Mouse (Mus musculus) T-cell, adult 2 months (primary cell): ENCODE data around the gene Nsmce4a.
"Not testable (repeated sequence)": the region's sequence is repeated elsewhere in the genome, so short reads cannot be mapped to it uniquely, and the experiment has no call there.

Source experiments
- DNase-seq: peaks from one replicate; pipeline ENCODE4 v3.0.0; 2022; ENCODE audit warnings: low spot score

Gene Nsmce4a

DNA sequence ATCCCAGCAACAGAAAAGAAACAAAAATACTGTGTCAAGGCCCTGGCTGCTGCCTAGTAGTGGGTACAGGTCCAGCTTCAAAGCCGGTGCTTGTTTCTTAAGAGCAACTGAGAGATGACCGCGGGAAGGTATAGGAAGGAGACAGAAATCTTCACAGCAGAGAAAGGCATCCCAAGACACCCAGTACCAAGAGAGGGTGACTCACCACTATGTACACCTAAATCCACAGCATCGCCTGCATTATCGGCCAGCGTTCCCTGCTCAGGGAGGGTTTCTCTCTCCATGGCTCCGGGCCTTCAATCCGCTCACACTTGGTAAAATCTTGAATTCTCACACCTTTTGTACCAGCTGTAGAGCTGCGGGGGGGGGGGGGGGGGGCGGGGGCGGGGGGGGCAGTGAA lies at the start of gene Nsmce4a:
TSS of gene Nsmce4a (minus strand) at position 298 of the 400 bp plus-strand sequence.
- DNase-seq, result no peak

DNA sequence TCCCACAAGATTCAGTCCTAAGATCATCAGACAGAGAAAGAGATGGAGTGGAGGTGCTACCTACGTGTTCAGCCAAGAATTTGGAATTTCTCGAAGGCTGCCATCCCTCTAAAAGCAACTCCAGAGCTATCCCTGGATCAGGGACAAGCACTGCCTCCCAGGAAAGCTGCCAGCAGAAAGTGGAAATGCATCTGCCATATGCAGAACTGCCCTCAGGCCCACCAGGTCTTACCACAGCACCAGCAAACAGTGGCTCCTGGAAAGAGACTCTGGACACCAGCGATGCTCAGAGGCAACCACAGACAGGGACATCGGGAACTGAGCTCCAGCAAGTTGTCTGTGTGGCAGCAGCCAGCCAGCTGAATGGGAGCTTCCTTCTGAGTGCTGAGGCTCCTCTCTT lies 49.4 kb upstream of the Nsmce4a start:
- no peak for DNase-seq

DNA sequence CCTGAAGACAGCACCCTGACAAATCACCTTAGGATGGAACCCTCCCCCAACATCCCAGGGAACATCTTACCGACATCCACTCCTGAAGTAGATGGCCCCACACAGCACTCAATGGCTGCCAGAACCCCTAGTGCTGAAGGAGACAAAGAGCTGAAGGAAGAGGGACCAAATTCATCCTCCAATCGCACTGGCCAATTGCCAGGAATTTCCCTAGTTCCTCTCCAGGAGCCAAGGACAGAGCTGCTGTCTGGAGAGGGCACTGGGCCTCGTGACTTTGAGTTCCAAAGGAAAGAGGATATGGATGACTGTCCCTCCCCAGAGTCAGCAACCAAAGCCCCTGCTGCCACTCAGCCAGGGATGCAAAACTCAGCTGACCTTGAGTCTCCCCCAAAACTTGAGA lies 49.0 kb upstream of the Nsmce4a start:
- no peak for DNase-seq

DNA sequence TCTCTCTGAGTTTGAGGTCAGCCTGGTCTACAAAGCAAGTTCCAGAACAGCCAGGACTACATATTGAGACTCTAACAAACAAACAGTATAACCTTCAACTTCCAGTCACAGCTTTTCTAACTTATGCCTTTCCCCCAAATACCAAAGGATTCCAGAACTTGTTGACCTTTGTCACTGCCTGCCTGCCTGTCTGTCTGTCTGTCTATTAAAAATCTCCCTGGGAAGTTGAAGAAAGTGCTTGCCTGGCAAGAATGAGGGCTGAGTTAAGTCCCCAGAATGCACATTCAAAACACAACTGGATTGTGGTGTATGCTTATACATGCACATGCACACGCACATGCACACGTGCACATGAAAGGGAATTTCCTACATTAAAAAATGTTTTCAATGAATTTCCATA lies 48.1 kb upstream of the Nsmce4a start:
- DNase-seq, result no peak

DNA sequence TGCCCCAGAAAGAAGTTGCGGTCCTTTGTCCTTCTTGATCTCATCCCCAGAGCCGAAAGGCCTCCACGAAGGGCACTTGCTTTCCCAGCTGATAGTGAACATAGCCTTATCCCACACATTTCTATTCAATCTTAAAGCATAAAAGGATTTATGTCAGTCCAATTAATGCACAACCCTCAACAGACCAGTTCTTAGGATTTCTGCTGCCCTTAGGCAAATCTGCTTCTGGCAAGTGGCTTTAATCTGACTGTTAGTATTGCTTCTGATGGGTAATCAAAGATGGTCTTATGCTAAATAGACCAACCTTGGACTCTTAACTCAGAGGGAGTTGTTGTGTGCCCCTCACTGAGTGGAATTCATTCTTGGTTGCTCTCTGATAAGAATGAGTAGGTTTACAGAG lies 44.7 kb upstream of the Nsmce4a start:
- no peak for DNase-seq

DNA sequence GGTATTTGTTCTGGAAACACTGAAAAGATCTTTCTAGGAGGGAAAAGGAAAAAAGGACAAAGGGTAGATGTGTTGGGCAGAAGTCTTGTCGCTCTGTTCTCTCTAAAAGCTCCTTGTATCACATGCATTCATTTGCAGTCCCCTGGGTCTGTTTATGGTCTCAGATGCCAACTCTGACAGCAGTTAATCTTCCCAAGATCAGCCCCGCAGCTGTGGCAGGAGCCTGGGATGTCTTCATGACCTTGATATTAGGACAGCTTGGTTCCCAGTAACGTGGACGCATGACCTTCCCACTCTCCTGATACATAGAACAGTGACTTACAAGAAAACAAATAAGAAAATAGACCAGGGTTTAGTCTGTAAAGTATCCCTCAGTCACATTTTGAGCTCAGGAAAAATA lies 41.1 kb upstream of the Nsmce4a start:
- no peak for DNase-seq

DNA sequence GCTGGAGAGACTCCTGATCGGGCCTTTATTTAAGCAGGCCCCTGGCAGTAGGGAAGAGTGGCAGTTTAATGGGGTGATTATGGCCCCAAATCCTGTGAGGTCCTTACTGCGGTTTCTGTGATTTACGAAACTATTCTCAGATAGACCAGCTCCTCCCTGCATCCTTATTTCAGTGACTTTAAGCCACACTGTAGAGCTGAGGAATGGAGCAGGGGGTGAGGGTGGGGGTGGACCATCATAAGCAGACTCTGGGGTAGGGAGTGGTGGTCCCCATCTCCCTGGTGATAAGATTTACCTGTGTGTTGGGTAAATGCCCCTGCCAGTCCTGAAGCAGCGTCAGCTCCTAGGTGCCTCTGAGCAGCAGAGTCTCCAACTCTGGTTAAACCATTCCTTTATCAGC lies 34.0 kb upstream of the Nsmce4a start:
- no peak for DNase-seq

DNA sequence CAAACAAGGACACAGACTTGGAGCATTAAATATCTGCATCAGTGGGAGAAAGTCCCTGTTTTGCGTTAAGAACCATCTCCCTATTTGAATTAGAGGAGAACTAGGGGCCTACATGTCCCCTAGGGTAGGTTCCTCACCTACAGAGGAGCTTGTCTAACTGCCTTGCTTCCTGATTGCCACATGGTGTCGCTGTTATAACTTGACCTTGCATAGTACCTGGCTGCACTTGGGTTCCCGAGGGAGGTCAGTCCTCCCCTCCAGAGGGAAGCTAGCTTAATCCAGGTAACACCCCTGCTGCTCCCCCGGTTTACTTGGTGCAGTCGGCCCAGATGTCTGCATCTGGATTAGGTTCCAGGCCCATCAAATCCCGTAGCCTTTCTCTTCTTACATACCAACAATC lies 32.2 kb upstream of the Nsmce4a start:
- DNase-seq, result peak; percentile 15

DNA sequence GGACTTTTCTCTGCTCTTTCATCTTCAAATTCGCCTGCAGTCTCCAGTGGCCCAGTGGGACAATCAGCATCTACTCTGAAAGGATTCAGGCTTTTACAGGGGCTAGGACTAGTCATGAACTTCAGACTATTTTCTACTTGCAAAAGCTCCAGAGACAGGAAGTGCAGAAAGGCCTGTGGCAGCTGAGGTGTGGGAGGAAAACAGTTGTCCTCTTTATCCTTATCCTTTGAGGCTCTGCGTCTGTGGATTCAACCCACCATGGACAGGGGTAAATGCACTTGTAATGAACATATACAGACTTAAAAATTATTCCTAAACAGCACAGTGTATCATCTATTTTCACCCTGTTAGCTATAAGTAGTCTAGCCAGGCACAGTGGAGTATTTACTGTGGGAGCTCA lies 31.5 kb upstream of the Nsmce4a start:
- no peak for DNase-seq

DNA sequence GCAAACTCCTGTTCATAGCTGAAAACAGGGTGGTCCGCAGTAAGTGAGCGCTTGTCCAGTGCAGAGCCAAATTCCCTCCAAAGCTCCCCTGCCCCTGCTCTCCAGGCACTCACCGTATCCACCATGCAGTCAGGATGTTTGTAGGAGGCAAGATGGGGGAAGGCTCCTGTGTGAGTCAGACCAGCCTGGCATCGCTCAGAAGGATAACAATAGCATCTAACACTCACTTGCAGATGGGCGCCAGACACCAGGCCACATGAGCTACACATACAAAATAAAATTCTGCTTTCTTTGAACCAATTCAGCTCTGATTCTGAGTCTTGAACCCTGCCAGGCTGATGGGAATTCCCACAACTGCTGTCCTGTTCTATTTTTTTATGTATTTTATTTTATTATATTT lies 30.6 kb upstream of the Nsmce4a start:
- DNase-seq, result no peak

DNA sequence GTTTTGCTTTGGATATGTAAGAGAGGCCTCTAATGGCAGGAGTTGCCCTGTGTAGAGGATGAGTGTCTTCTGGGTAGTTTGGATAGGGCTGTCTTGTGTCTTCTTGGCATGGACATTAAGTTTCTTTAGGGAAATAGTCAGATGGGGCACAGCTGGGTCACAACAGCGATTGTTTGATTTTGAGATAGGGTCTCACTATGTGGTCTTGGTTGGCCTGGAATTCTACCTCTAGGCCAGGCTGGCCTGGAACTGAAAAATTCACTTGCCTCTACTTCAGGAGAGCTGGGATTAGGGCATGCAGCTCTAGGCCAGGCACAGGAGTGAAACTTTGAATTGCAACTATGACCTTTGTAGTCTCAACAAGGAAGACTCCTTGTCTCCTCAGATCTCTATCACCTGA lies 29.9 kb upstream of the Nsmce4a start:
- no peak for DNase-seq

DNA sequence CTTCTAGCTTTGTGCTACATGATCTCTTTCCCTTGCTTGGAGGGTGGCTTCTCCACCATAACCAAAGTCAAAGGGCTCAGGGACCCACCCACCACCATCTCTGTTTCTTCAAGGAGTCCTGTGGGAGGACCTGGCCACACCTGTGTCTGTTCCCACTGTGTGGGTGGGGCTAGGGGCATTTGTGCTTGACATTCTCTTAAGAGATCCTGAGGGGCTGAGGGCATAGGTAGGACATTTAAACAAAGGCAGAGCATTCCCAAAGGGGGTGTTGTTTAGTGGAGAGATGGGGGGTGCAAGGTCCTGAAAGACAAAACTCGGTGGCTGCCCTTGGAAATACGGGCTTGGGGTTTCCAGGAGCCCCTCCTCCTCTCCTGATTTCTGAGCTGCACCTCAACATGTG lies 27.6 kb upstream of the Nsmce4a start:
- no peak for DNase-seq

DNA sequence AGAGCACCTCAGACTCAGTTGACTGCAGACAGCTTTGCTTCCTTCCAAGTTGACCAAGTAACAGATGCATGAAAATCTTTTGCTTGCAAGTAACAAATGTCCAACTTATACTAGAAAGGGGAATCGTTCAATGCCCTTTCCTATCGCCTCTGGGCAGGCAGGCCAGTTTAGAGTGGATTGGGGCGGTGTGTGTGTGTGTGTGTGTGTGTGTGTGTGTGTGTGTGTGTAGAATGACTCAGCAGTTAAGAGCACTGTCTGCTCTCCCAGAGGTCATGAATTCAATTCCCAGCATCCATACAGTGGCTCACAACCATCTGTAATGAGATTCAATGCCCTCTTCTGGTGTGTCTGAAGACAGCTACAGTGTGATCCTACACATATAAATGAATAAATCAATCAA lies 27.2 kb upstream of the Nsmce4a start:
- no peak for DNase-seq

DNA sequence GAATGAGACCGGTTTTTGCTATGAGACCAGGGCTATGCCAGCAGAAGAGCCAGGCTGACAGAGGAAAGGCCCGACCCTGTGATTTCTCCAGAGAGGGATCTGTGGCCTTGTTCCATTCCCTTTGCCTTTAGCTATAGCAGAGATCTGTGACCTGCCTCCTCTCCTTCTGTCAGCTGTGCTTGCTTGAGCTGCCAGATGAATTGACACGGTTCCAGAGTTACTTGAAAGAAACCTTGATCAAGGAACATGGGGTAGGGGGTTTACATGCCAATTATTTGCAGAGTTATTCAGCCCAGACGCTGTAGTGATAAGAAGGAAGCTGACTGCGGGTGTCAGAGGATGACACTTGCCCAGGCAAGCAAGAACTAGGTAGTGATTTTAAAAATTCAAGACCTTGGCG lies 24.6 kb upstream of the Nsmce4a start:
- DNase-seq, result no peak

DNA sequence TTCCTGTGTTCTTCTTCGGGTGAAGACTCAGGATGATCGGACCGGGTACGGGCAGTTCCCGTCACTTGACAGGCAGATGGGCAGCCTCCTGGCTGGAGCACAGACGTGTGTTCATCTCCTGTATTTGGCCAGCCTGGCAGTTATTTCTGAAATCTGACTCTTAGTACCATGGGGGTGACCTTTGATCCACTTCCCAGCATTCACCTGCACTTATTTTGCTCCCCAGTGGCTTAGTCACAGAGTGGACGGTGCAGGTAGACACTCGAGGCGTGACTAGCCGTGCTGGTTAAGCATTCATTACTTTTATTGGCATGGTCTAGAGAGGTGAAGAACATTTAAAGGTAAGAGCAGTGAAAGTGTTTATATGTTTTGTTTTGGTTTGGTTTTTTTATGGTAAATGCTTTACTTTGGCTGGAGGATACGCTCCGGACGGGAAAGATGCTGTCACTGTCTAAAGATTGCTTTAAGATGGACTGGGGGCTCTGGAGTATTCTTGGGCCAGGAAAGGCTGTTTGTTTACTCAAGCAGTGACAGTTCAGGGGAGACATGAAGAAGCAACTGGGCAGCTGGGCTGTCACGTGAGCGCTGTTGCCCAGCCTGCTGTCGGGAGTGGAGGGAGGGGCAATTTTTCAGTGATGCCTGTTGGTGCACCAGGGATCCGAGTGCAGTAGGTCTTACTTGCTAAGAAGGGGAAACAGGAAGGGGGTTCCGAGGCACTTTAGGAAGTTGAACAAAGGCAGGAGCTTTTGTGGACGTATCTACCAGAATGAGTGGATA lies 23.3 kb upstream of the Nsmce4a start:
- not testable (repeated sequence) for DNase-seq

DNA sequence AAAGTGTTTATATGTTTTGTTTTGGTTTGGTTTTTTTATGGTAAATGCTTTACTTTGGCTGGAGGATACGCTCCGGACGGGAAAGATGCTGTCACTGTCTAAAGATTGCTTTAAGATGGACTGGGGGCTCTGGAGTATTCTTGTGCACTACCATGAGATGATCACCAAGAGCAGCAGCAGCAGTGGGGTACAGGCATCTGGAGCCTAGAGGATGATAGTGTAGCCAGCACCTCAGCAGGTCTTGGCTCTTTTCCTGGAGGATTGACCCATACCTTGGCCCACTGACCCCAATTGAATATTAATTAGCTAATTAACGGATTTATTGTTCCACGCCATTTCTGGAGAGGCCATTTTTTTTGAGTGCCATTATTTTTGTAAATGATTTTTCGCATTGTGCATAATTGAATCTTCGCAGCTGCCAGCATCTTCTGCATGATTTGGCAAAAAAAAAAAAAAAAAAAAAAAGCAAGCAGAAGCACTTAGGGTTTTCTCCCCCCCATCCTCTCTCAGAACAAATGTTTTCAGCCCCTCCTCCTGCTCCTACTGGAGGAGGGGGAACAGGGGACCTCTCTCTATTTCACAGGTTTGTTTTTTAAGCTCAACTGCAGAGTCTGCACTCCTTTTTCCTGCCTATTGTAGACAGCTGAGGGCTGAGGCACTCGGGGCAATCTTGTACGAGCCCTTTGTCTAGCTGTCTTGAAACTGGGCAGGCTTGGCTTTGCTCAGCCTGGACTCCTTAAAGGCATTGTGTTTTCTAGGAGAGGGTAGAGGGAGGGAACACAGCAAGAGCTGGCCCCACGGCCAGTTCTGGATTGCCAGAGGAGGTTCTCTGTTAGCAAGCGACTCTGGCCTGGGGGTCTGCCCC lies 20.7 kb upstream of the Nsmce4a start:
- DNase-seq, result not testable (repeated sequence)

DNA sequence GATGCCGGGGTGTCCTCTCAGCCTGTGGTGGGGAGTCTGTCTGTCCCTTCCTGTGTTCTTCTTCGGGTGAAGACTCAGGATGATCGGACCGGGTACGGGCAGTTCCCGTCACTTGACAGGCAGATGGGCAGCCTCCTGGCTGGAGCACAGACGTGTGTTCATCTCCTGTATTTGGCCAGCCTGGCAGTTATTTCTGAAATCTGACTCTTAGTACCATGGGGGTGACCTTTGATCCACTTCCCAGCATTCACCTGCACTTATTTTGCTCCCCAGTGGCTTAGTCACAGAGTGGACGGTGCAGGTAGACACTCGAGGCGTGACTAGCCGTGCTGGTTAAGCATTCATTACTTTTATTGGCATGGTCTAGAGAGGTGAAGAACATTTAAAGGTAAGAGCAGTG lies 20.1 kb upstream of the Nsmce4a start:
- DNase-seq, result not testable (repeated sequence)

DNA sequence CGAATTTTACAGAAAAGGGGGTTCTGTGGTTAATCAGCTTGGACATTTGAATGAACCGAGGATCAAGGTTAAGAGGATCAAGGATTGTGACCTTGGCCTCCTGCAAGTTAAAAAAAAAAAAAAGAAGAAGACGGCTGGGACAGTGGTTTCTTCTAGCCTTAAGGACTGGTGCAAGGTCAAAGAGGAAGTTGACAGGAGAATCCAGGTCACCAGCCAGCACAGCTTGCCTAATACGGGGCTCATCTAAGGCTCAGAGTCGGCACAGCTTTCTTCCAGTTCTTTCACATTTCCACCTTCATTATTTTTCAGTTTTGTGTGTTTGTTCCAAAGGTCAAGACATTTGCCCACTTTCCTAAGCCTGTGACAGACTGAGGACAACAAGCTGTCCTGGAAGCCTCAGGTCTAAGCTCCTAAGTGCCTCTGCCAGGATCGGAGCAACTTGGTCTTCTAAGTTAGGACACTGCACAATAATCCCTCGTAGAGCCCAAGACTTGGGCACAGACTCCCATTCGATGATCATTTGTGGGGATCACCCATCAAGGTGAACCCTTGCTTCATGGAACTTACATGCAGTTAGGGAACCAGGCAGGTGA lies 18.0 kb upstream of the Nsmce4a start:
- no peak for DNase-seq

DNA sequence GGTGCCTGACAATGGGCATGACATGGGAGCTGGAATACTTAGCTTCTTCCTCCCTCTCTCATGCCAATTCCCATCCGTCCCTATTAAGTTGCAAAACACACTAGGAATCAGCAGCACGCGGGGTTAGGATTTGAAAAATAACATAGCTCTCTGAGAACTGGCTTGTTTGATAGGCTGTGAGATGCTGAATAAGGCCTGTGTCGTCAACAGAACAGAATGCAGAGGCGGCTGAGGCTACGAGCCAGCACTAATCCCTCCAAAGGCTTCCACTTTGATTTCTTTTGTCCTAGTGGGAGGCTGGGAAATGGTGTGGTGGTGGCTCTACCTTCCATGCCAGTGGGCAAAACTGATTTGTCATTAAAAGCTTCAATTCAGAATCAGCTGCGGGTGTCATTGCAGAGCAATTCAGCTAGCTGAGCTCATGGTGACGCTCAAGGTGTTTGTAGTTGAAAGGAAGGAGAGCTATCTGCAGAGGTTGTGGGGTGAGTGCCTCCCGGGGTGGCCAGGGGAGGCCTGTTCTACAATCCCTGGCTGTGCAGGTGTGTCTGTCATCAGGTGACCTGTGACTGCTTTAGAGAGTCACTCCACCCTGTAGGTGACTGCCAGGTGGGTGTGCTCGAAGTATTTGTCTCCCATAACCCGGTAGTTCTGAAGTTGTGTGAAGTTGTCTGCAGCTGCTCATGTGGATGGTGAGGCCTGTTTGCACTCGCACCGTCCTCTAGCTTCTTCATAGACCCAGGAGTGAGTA lies 17.3 kb upstream of the Nsmce4a start:
- DNase-seq, result no peak

DNA sequence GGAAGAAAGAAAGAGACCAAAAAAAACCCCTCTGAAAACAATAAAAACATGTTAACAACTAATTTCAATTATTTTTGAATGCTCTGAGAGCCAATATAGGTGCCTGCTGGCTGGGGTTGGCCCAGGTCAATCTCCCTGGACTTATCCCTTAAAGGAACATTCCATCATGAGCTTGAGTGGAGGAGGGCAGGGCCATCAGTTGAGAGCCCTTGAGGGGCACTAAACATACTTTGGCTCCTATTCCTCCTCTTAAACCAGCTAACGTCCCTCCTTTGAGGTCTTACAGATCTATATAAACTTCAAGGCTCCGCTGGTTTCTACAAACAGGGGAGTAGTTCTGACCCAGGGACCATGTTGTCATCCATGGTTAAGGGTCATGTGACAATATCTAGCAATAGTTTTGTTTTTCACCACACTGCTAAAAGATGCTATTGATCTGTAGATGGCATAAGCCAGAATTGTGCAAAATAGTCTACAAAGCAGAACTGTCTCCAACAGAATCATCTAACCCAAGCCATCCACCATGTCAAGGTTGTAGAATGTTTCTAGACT lies 13.7 kb upstream of the Nsmce4a start:
- DNase-seq, result no peak

DNA sequence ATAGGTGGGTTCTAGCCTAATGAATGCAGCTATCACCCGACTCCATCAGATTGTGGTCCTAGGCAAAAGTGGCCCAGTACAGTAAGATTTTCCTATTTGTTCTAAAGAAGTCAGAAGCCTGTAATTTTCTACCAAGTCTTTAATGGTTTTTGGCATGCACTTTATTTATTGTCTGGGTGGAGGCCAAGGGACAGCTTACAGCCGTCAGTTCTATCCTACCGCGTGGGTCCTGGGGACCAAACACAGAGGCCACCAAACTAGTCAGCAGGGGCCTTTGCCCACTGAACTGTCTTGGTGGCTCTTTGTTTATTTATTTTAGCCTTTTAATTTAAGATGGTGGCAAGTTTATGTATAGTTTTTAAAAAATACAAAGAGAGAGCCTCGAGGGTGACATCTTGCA lies 5.7 kb upstream of the Nsmce4a start:
- DNase-seq, result no peak

DNA sequence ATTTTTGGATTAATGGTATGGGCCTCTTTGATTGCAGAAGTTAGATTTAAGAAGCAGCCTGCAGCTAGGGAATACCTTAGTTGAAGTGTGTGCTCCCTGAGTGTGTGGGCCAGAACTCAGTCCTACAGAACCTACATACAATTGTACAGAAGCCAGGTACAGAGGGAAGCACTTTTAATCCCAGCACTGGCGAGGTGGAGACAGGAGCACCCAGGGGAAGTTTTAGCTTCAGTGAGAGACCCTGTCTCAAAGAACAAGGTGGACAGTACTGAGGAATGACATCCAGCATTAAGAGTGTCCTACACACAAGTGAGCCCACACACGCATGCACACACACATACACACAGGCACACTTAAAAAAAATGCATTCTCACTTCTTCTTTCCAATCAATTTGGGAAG lies 5.1 kb upstream of the Nsmce4a start:
- no peak for DNase-seq
